Mouse (Mus musculus): Measurements from ENCODE around the gene Ago4. TPM values are rescaled to one million over a fixed set of nuclear protein-coding genes. Genes with fewer than 3 reads are reported as not detected.

The Ago4 gene
- polyA plus RNA-seq, 1 experiment = 3.5 TPM

DNA sequence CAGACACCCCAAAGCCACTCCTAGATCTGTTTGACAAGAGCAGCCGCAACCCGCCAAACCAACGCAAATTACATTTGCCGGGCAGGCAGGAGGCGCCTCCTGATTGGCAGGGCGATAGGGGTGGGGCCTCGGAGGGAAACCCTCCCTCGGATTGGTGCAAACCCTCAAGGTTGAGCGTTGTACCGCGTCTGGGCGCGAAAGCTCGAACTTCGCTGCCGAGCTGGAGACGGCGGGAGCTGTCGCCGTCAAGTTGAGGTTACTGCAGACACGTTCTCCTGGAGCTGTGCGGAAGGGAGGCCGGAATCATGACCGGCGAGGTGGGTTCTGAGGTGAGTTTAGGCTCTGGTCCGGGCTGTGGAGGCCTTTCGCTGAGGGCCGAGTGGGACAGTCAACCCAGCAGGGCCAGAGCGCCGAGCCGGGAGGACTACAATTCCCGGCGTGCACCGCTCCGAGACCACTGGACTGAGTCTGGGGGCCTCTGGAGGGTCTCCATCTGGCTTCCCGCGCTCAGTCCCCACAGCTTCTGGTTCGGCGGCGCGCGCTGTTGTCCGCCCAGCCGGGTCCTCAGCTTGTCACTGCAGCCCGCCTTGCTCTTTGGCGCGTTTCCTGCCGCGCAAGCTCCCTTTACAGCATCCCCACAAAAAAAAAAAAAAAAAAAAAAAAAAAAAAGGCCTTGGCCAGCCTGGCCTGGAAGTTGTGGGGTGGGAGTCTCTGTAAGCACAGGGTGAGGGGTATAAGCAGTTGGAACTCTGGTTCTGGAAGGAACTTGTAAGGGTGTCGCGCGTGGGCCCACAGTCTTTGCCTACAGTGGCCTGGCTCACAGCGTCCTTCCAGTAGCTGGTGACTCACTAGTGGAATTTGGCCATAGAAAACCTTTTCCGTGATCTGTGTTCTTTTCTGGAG is 23.8 kb upstream of the Ago4 start, which contains the start of gene Clspn:
Clspn (plus strand) TSS at position 127 of the 903 bp plus-strand sequence.
- Histone ChIP-seq H3K27ac (ENCODE audit: control insufficient read depth, insufficient read depth, low read depth, low read length, poor library complexity) (peak within 1 kb of the TSS; percentile 35), H3K4me1 (ENCODE audit: control insufficient read depth, insufficient read depth, low read length) (peaks cover 1% of the 10 kb centered on the region; the same call in 1 of the 2 replicates)

DNA sequence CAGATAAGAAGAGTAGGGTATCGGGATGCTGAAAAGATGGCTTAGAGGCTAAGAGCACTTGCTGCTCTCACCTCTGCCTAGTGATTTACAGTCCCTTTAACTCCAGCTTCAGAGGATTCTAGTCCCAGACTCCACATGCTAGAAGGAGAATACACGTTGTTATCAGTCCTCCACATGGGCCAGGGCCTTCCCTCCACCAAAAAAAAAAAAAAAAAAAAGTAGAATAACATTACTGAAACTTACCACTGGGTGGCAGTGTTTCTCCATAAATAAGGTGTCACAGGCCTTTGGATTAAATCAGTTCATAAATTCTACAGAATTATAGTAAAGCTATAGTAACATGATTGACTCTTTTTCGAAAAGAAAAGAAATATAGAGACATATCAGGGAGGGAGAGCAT is 21.2 kb upstream of the Ago4 start:
- WGBS = 32% methylated on average over 3 of the region's 3 CpGs
- H3K4me3 ChIP-seq (replicated peaks; ENCODE audit: control insufficient read depth, low read depth, low read length) = no peak overlapping the region
- peaks cover 1% of the 10 kb centered on the region; the same call in 1 of the 2 replicates for H3K4me1 ChIP-seq (ENCODE audit: control insufficient read depth, insufficient read depth, low read length)
- no peak for TF ChIP-seq CTCF (IDR thresholded peaks at IDR 0.05; ENCODE audit: control insufficient read depth, insufficient read depth, low read length)
- TF ChIP-seq POLR2A (IDR thresholded peaks at IDR 0.05; ENCODE audit: borderline replicate concordance, control insufficient read depth, low read depth, low read length) = no peak
- no peak overlapping the region for H3K27ac ChIP-seq (ENCODE audit: control insufficient read depth, insufficient read depth, low read depth, low read length, poor library complexity)

More for the DNA sequence above, 23.8 kb upstream of the Ago4 start, which contains the start of gene Clspn:
- TF ChIP-seq CTCF (IDR thresholded peaks at IDR 0.05; ENCODE audit: control insufficient read depth, insufficient read depth, low read length) (no peak), POLR2A (IDR thresholded peaks at IDR 0.05; ENCODE audit: borderline replicate concordance, control insufficient read depth, low read depth, low read length) (peak; percentile 94)
- peak within 1 kb of the TSS; percentile 88 for H3K4me3 ChIP-seq (replicated peaks; ENCODE audit: control insufficient read depth, low read depth, low read length)
- under 1% methylated on average over 54 of the region's 54 CpGs for WGBS

DNA sequence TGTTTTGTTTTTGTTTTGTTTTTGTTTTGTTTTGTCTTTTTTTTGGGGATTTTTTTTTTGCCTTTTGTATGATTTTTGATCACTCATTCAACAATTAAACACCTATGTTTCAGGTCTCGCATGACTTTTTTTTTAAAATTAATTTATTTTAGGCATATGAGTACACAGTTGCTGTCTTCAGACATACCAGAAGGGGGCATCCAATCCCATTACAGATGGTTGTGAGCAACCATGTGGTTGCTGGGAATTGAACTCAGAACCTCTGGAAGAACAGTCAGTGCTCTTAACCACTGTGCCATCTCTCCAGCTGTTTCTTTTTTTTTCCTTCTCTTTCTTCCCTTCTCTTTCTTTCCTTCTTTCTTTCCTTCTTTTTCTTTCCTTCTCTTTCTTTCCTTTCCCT is 20.4 kb upstream of the Ago4 start:
- H3K4me1 ChIP-seq (ENCODE audit: control insufficient read depth, insufficient read depth, low read length) = peaks cover 1% of the 10 kb centered on the region; the same call in 1 of the 2 replicates
- no peak overlapping the region for H3K27ac ChIP-seq (ENCODE audit: control insufficient read depth, insufficient read depth, low read depth, low read length, poor library complexity)
- TF ChIP-seq CTCF (IDR thresholded peaks at IDR 0.05; ENCODE audit: control insufficient read depth, insufficient read depth, low read length) (no peak), POLR2A (IDR thresholded peaks at IDR 0.05; ENCODE audit: borderline replicate concordance, control insufficient read depth, low read depth, low read length) (no peak)
- WGBS = 61% methylated on average over 1 of the region's 1 CpGs
- no peak overlapping the region for H3K4me3 ChIP-seq (replicated peaks; ENCODE audit: control insufficient read depth, low read depth, low read length)

DNA sequence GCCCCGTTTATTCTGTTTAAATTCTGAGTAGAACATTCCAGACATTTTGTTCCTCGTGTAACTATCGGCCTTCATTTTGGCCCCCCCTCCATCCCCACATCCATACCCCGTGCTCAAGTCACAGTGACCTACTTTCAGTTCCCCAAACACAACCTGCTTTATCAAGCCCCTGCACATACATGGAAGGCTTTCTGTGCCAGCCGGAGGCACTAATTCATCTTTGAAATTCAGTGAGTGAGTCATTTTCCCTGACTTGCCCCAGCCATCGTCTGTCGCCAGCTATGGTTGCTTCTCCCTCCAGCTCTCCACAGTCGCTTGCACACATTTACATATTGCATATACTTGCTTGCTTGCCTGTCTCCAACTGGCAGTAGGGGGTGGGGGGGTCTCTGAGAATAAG is 19.8 kb upstream of the Ago4 start:
- H3K4me1 ChIP-seq (ENCODE audit: control insufficient read depth, insufficient read depth, low read length) = peaks cover 1% of the 10 kb centered on the region; the same call in 1 of the 2 replicates
- WGBS = 5% methylated on average over 8 of the region's 8 CpGs
- H3K4me3 ChIP-seq (replicated peaks; ENCODE audit: control insufficient read depth, low read depth, low read length) = no peak overlapping the region
- TF ChIP-seq CTCF (IDR thresholded peaks at IDR 0.05; ENCODE audit: control insufficient read depth, insufficient read depth, low read length) = no peak
- no peak overlapping the region for H3K27ac ChIP-seq (ENCODE audit: control insufficient read depth, insufficient read depth, low read depth, low read length, poor library complexity)

DNA sequence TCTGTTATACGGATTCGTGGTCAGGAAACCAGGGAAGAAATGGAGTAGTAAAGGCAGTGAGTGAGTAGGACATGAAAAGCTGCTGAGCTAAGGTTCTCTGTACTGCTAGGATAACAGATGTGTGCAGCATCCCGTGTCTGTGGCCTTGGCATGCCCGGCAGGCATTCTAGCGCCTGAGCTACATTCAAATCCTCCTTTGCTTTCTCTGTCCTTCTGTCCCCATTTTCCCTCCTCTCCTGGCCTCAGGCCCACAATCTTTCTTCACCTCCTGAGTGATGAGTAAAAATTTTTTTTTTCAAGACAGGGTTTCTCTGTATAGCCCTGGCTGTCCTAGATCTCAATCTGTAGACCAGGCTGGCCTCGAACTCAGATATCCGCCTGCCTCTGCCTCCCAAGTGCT is 18.9 kb upstream of the Ago4 start:
- no peak overlapping the region for H3K27ac ChIP-seq (ENCODE audit: control insufficient read depth, insufficient read depth, low read depth, low read length, poor library complexity)
- H3K4me3 ChIP-seq (replicated peaks; ENCODE audit: control insufficient read depth, low read depth, low read length) = no peak overlapping the region
- peaks cover 1% of the 10 kb centered on the region; the same call in 1 of the 2 replicates for H3K4me1 ChIP-seq (ENCODE audit: control insufficient read depth, insufficient read depth, low read length)
- WGBS = 83% methylated on average over 7 of the region's 7 CpGs
- no peak for TF ChIP-seq POLR2A (IDR thresholded peaks at IDR 0.05; ENCODE audit: borderline replicate concordance, control insufficient read depth, low read depth, low read length)
- TF ChIP-seq CTCF (IDR thresholded peaks at IDR 0.05; ENCODE audit: control insufficient read depth, insufficient read depth, low read length) = no peak

DNA sequence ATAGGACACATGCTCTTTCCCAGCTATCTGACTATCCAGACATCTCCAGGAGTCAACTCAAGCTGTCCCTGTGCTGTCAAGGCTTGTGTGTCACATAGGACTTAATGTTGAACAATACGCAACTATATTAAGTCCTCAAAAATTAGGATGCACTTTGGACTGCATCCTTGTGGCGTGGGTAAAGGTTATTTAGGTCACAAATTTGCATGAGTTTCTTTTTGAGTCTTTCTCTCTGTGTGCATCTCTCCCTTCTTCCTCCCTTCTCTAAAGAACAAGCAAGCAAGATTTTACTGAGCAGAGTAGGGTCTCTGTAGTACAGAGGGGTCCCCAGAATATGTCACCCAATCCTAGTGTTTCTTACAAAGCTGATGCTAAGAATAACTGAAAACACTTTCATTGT is 12.9 kb upstream of the Ago4 start:
- H3K4me1 ChIP-seq (ENCODE audit: control insufficient read depth, insufficient read depth, low read length) = no peaks in the 10 kb centered on the region
- 76% methylated on average over 2 of the region's 2 CpGs for WGBS

DNA sequence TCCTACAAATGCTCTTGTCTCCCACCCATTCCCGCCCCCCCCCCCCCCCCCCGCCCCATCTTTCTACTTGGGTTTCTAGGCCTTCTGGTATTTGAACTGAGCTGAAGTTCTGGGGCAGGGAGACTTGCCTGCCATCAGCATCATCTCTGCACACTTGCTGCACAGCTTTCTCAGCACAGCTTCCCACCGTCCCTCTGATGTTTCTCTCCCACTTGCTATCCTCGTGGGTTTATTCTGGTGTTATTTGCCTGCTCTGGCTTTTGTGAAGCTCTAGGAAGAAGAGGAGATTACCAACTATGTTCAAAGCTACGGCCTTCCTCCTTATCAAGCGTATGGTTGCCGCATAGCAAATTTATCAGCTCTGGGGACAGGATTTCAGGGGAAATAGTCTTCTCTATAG is 12.4 kb upstream of the Ago4 start:
- H3K27ac ChIP-seq (ENCODE audit: control insufficient read depth, insufficient read depth, low read depth, low read length, poor library complexity) = no peak overlapping the region
- H3K4me1 ChIP-seq (ENCODE audit: control insufficient read depth, insufficient read depth, low read length) = no peaks in the 10 kb centered on the region
- H3K4me3 ChIP-seq (replicated peaks; ENCODE audit: control insufficient read depth, low read depth, low read length) = no peak overlapping the region
- WGBS = 79% methylated on average over 7 of the region's 7 CpGs
- no peak for TF ChIP-seq CTCF (IDR thresholded peaks at IDR 0.05; ENCODE audit: control insufficient read depth, insufficient read depth, low read length)
- no peak for TF ChIP-seq POLR2A (IDR thresholded peaks at IDR 0.05; ENCODE audit: borderline replicate concordance, control insufficient read depth, low read depth, low read length)

More for the DNA sequence above, 12.9 kb upstream of the Ago4 start:
- TF ChIP-seq POLR2A (IDR thresholded peaks at IDR 0.05; ENCODE audit: borderline replicate concordance, control insufficient read depth, low read depth, low read length) (no peak), CTCF (IDR thresholded peaks at IDR 0.05; ENCODE audit: control insufficient read depth, insufficient read depth, low read length) (no peak)
- no peak overlapping the region for H3K4me3 ChIP-seq (replicated peaks; ENCODE audit: control insufficient read depth, low read depth, low read length)
- H3K27ac ChIP-seq (ENCODE audit: control insufficient read depth, insufficient read depth, low read depth, low read length, poor library complexity) = no peak overlapping the region

DNA sequence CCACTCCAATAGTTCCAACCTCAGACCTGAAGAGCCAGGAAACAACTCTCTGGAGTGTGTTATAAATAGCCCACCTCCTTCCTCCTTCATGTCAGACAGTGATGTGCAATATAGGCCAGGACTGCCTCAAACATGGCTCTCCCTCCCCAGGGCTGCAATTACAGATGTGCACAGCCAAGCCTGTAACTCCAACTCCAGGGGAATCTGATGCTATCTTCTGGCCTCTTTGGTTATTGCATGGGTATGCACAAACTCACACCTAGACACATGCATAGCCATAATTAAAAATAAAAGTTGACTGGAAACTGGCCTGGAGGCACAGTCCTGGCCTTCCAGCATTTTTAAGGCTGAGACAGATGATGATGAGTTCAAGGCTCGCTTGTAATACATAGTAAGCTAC is 11.7 kb upstream of the Ago4 start:
- WGBS = 80% methylated on average over 1 of the region's 1 CpGs
- no peak overlapping the region for H3K27ac ChIP-seq (ENCODE audit: control insufficient read depth, insufficient read depth, low read depth, low read length, poor library complexity)
- no peak for TF ChIP-seq CTCF (IDR thresholded peaks at IDR 0.05; ENCODE audit: control insufficient read depth, insufficient read depth, low read length)
- TF ChIP-seq POLR2A (IDR thresholded peaks at IDR 0.05; ENCODE audit: borderline replicate concordance, control insufficient read depth, low read depth, low read length) = no peak

More for the DNA sequence above, 11.7 kb upstream of the Ago4 start:
- Histone ChIP-seq H3K4me3 (replicated peaks; ENCODE audit: control insufficient read depth, low read depth, low read length) (no peak overlapping the region), H3K4me1 (ENCODE audit: control insufficient read depth, insufficient read depth, low read length) (no peaks in the 10 kb centered on the region; the same call in 1 of the 2 replicates)

Measured in bone marrow, adult 2 months (tissue).